Mouse (Mus musculus): Measurements from ENCODE around the gene Supt6.
"Not testable (repeated sequence)": the region's sequence is repeated elsewhere in the genome, so short reads cannot be mapped to it uniquely, and the experiment has no call there.

The Supt6 gene

GRCm38 (mm10) chr11:78245627-78246317 lies at the start of gene Supt6, which contains the start of gene Sdf2:
Gene Supt6 (minus strand): TSS chr11:78245987.
Gene Sdf2 (plus strand): TSS chr11:78245746.
- peak; percentile 65 to 82 for DNase-seq

- no peak for DNase-seq
Observed at GRCm38 (mm10) chr11:78294585-78294984, 48.8 kb upstream of the Supt6 start.

- no peak for DNase-seq
Observed at GRCm38 (mm10) chr11:78290654-78291053, 44.9 kb upstream of the Supt6 start, which contains the start of gene BC030499. Gene BC030499 (plus strand): TSS chr11:78290841.

GRCm38 (mm10) chr11:78289146-78289763 lies 43.5 kb upstream of the Supt6 start:
- DNase-seq, result no peak

GRCm38 (mm10) chr11:78279586-78279985 lies 33.8 kb upstream of the Supt6 start:
- DNase-seq, result no peak

GRCm38 (mm10) chr11:78278853-78279252 lies 33.1 kb upstream of the Supt6 start:
- DNase-seq, result no peak

GRCm38 (mm10) chr11:78276169-78276568 lies 30.4 kb upstream of the Supt6 start:
- DNase-seq, result not testable (repeated sequence)

- no peak for DNase-seq
Observed at GRCm38 (mm10) chr11:78275596-78275995, 29.8 kb upstream of the Supt6 start.

- no peak for DNase-seq
Observed at GRCm38 (mm10) chr11:78271986-78272385, 26.2 kb upstream of the Supt6 start.

GRCm38 (mm10) chr11:78265571-78265970 lies 19.8 kb upstream of the Supt6 start:
- no peak for DNase-seq

GRCm38 (mm10) chr11:78262550-78262949 lies 16.8 kb upstream of the Supt6 start:
- DNase-seq, result peak; percentile 15 to 33

- peak; percentile 86 to 89 for DNase-seq
Observed at GRCm38 (mm10) chr11:78261380-78262352, 15.9 kb upstream of the Supt6 start, which contains the start of gene 2610507B11Rik. Gene 2610507B11Rik (plus strand): TSS chr11:78261752.

GRCm38 (mm10) chr11:78260489-78261258 lies 14.9 kb upstream of the Supt6 start:
- no peak for DNase-seq

GRCm38 (mm10) chr11:78256618-78257017 lies 10.8 kb upstream of the Supt6 start:
- DNase-seq, result no peak

GRCm38 (mm10) chr11:78247727-78248140 lies 1.9 kb upstream of the Supt6 start:
- DNase-seq, result no peak

- DNase-seq, result no peak
Observed at GRCm38 (mm10) chr11:78247012-78247348, 1.2 kb upstream of the Supt6 start.

GRCm38 (mm10) chr11:78246318-78247011 lies 678 bp upstream of the Supt6 start:
- no peak for DNase-seq

GRCm38 (mm10) chr11:78245261-78245626 lies 543 bp downstream of the Supt6 start:
- DNase-seq, result no peak

- no peak for DNase-seq
Observed at GRCm38 (mm10) chr11:78240193-78240857, 5.5 kb downstream of the Supt6 start.

GRCm38 (mm10) chr11:78231518-78231917 lies 14.3 kb downstream of the Supt6 start:
- no peak for DNase-seq

GRCm38 (mm10) chr11:78223586-78223985 lies 22.2 kb downstream of the Supt6 start:
- DNase-seq, result no peak
